Mouse (Mus musculus) spleen, adult 2 months (tissue): ENCODE data around the gene Chn2.

Experiments used
- CTCF ChIP-seq: fragments of 200-500 bp; IDR thresholded peaks from 2 replicates; pipeline ENCODE4 v1.5.1; 2011; ENCODE audit warnings: mild to moderate bottlenecking, inconsistent platforms; ENCODE audit not compliant: insufficient read depth, insufficient read length, insufficient replicate concordance; ENCODE audit errors: extremely low read depth
- POLR2A ChIP-seq: fragments of 200-500 bp; IDR thresholded peaks from 2 replicates; pipeline ENCODE4 v1.6.1; 2011; ENCODE audit warnings: low read depth, low read length, inconsistent platforms

- TF ChIP-seq POLR2A (no peak), CTCF (no peak)
Observed at GRCm38 (mm10) chr6:54005302-54005701, 34.1 kb upstream of the Chn2 start.
